Mouse (Mus musculus) spleen, adult 2 months (tissue): ENCODE measurements around the gene Ppp1r3a.

ENCODE experiments used
- CTCF ChIP-seq: fragments of 200-500 bp; IDR thresholded peaks from 2 replicates; pipeline ENCODE4 v1.5.1; 2011; ENCODE audit warnings: mild to moderate bottlenecking, inconsistent platforms; ENCODE audit not compliant: insufficient read depth, insufficient read length, insufficient replicate concordance; ENCODE audit errors: extremely low read depth
- POLR2A ChIP-seq: fragments of 200-500 bp; IDR thresholded peaks from 2 replicates; pipeline ENCODE4 v1.6.1; 2011; ENCODE audit warnings: low read depth, low read length, inconsistent platforms

- TF ChIP-seq CTCF (no peak), POLR2A (no peak)
Observed at GRCm38 (mm10) chr6:14757486-14757885, 2.4 kb upstream of the Ppp1r3a start.
